Mouse (Mus musculus): ENCODE measurements at regions not wholly inside any gene's neighbourhood (a gene's known extent, or its start where the extent isn't known, plus 50 kb on each side); places are given as distances from the start of the nearest gene placed in this dataset.

DNA sequence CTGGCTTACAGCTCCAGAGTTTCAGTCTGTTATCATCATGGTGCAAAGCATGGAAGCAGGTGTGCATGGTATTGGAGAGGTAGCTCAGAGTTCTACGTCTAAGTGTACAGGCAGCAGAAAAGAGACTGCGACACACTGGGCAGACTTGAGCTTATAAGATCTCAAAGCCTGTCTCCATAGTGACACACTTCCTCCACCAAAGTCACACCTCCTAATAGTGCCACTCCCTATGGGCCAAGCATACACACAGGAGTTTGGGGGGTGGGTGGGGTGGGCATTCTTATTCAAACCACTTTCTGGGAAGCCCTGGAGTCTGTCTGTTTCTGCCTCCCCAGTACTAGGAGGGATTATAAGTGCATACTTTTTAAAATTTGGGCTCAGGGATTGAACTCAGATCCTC, 219.5 kb upstream of the Prok2 start:
- no peak for TF ChIP-seq POLR2A (IDR thresholded peaks at IDR 0.05; ENCODE audit: insufficient read length, low read depth)
- no peak for TF ChIP-seq MYOD1 (IDR thresholded peaks at IDR 0.05; ENCODE audit: control insufficient read depth in 1 of 3, insufficient read length in 2 of 3, low read depth in 2 of 3)
- TF ChIP-seq MAX (IDR thresholded peaks at IDR 0.05; ENCODE audit: low read depth): no peak
- no peak for TF ChIP-seq TCF12 (IDR thresholded peaks at IDR 0.05; ENCODE audit: insufficient read depth, poor library complexity, severe bottlenecking)
- TF ChIP-seq REST (IDR thresholded peaks at IDR 0.05; ENCODE audit: insufficient read depth, insufficient read length): no peak
- no peak for TF ChIP-seq TCF3 (IDR thresholded peaks at IDR 0.05; ENCODE audit: insufficient read length, low read depth)
- no peak for TF ChIP-seq MYOG (IDR thresholded peaks at IDR 0.05; ENCODE audit: control insufficient read depth in 1 of 3, insufficient read depth in 1 of 3, insufficient read length in 2 of 3, low read depth in 2 of 3)
- no peak for TF ChIP-seq E2F4 (IDR thresholded peaks at IDR 0.05; ENCODE audit: insufficient read depth)
- no peak for TF ChIP-seq USF1 (IDR thresholded peaks at IDR 0.05; ENCODE audit: low read depth)
- TF ChIP-seq CEBPB (IDR thresholded peaks at IDR 0.05; ENCODE audit: insufficient read depth, poor library complexity, severe bottlenecking): no peak
